Mouse (Mus musculus) Muller cell, postnatal 12 days (primary cell): ENCODE measurements at regions not wholly inside any gene's neighbourhood (a gene's known extent, or its start where the extent isn't known, plus 50 kb on each side); places are given as distances from the start of the nearest gene placed in this dataset.

Experiments
- DNase-seq: peaks from one replicate; pipeline ENCODE4 v3.0.0-alpha.2; 2015; ENCODE audit errors: inconsistent ontology term

GRCm38 (mm10) chr17:75895436-75895835, 343.7 kb upstream of the Fam98a start:
- DNase-seq, result no peak

GRCm38 (mm10) chr17:75894934-75895333, 343.2 kb upstream of the Fam98a start:
- DNase-seq, result no peak

GRCm38 (mm10) chr17:75893559-75893958, 341.8 kb upstream of the Fam98a start:
- DNase-seq, result no peak

GRCm38 (mm10) chr17:75892156-75892555, 340.4 kb upstream of the Fam98a start:
- no peak for DNase-seq

- DNase-seq, result peak; percentile 59
Observed at GRCm38 (mm10) chr17:75891564-75891963, 339.8 kb upstream of the Fam98a start.

GRCm38 (mm10) chr17:75877848-75878247, 326.1 kb upstream of the Fam98a start:
- peak; percentile 42 for DNase-seq

GRCm38 (mm10) chr17:75876895-75877294, 325.1 kb upstream of the Fam98a start:
- DNase-seq, result no peak

GRCm38 (mm10) chr17:75874535-75874934, 322.8 kb upstream of the Fam98a start:
- no peak for DNase-seq

- DNase-seq, result peak; percentile 88
Observed at GRCm38 (mm10) chr17:75870492-75870891, 318.7 kb upstream of the Fam98a start.

- DNase-seq, result peak; percentile 73
Observed at GRCm38 (mm10) chr17:75857015-75857414, 305.3 kb upstream of the Fam98a start.

GRCm38 (mm10) chr17:75815997-75816626, 264.4 kb upstream of the Fam98a start:
- peak; percentile 98 for DNase-seq

GRCm38 (mm10) chr17:75812163-75812562, 260.4 kb upstream of the Fam98a start:
- DNase-seq, result no peak

- peak; percentile 98 for DNase-seq
Observed at GRCm38 (mm10) chr17:75808524-75809326, 257.0 kb upstream of the Fam98a start.

- peak; percentile 60 for DNase-seq
Observed at GRCm38 (mm10) chr17:75808025-75808424, 256.3 kb upstream of the Fam98a start.

- peak; percentile 96 for DNase-seq
Observed at GRCm38 (mm10) chr17:75804358-75804757, 252.6 kb upstream of the Fam98a start.

GRCm38 (mm10) chr17:75796380-75796779, 244.6 kb upstream of the Fam98a start:
- peak; percentile 94 for DNase-seq

- peak; percentile 42 for DNase-seq
Observed at GRCm38 (mm10) chr17:75795772-75796171, 244.0 kb upstream of the Fam98a start.

GRCm38 (mm10) chr17:75779770-75780169, 228.0 kb upstream of the Fam98a start:
- DNase-seq, result no peak

GRCm38 (mm10) chr17:75776611-75777010, 224.9 kb upstream of the Fam98a start:
- DNase-seq, result peak; percentile 24

- DNase-seq, result no peak
Observed at GRCm38 (mm10) chr17:75775518-75775917, 223.8 kb upstream of the Fam98a start.

GRCm38 (mm10) chr17:75772861-75773260, 221.1 kb upstream of the Fam98a start:
- no peak for DNase-seq

- DNase-seq, result no peak
Observed at GRCm38 (mm10) chr17:75768654-75769053, 216.9 kb upstream of the Fam98a start.

GRCm38 (mm10) chr17:75763391-75763790, 211.6 kb upstream of the Fam98a start:
- peak; percentile 51 for DNase-seq
